Mouse (Mus musculus): ENCODE results near the gene Pxn. TPM values are rescaled to one million over a fixed set of nuclear protein-coding genes. Genes with fewer than 3 reads are reported as not detected.
"Not testable (repeated sequence)": the region's sequence is repeated elsewhere in the genome, so short reads cannot be mapped to it uniquely, and the experiment has no call there.

The Pxn gene
- polyA plus RNA-seq, 1 experiment = 82.6 TPM

GRCm38 (mm10) chr5:115517501-115517900, 11.0 kb downstream of the Pxn start:
- TF ChIP-seq POLR2A (IDR thresholded peaks at IDR 0.05; ENCODE audit: control insufficient read depth, low read depth, low read length) (no peak), CTCF (IDR thresholded peaks at IDR 0.05; ENCODE audit: control insufficient read depth, insufficient read depth, insufficient replicate concordance, low read depth, low read length) (no peak)
- Histone ChIP-seq H3K4me1 (ENCODE audit: control insufficient read depth, insufficient read depth, low read length) (peaks cover 39% of the 10 kb centered on the region), H3K36me3 (ENCODE audit: control insufficient read depth, insufficient read depth, low read length) (no peaks in the 10 kb centered on the region), H3K27ac (ENCODE audit: control insufficient read depth, insufficient read depth, low read depth, low read length) (no peak overlapping the region), H3K4me3 (ENCODE audit: control insufficient read depth, low read depth, low read length) (peak overlapping the region; percentile 3; the same call in 1 of the 2 replicates), H3K27me3 (ENCODE audit: control insufficient read depth, insufficient read depth, low read length) (no peaks in the 10 kb centered on the region)

GRCm38 (mm10) chr5:115518214-115518613, 11.7 kb downstream of the Pxn start:
- peaks cover 39% of the 10 kb centered on the region for H3K4me1 ChIP-seq (ENCODE audit: control insufficient read depth, insufficient read depth, low read length)
- not testable (repeated sequence) for H3K36me3 ChIP-seq (ENCODE audit: control insufficient read depth, insufficient read depth, low read length); H3K27ac ChIP-seq (ENCODE audit: control insufficient read depth, insufficient read depth, low read depth, low read length); H3K27me3 ChIP-seq (ENCODE audit: control insufficient read depth, insufficient read depth, low read length); H3K4me3 ChIP-seq (ENCODE audit: control insufficient read depth, low read depth, low read length)

GRCm38 (mm10) chr5:115520325-115520869, 13.9 kb downstream of the Pxn start:
- Histone ChIP-seq H3K4me3 (ENCODE audit: control insufficient read depth, low read depth, low read length) (no peak overlapping the region), H3K4me1 (ENCODE audit: control insufficient read depth, insufficient read depth, low read length) (peaks cover 29% of the 10 kb centered on the region), H3K27ac (ENCODE audit: control insufficient read depth, insufficient read depth, low read depth, low read length) (no peak overlapping the region), H3K36me3 (ENCODE audit: control insufficient read depth, insufficient read depth, low read length) (no peaks in the 10 kb centered on the region), H3K27me3 (ENCODE audit: control insufficient read depth, insufficient read depth, low read length) (no peaks in the 10 kb centered on the region)
- TF ChIP-seq CTCF (IDR thresholded peaks at IDR 0.05; ENCODE audit: control insufficient read depth, insufficient read depth, insufficient replicate concordance, low read depth, low read length) = no peak
- TF ChIP-seq POLR2A (IDR thresholded peaks at IDR 0.05; ENCODE audit: control insufficient read depth, low read depth, low read length) = no peak

GRCm38 (mm10) chr5:115521553-115522461, 15.3 kb downstream of the Pxn start:
- H3K27ac ChIP-seq (ENCODE audit: control insufficient read depth, insufficient read depth, low read depth, low read length) = peak overlapping the region; percentile 14; the same call in 1 of the 2 replicates
- no peaks in the 10 kb centered on the region for H3K36me3 ChIP-seq (ENCODE audit: control insufficient read depth, insufficient read depth, low read length)
- H3K4me3 ChIP-seq (ENCODE audit: control insufficient read depth, low read depth, low read length) = no peak overlapping the region
- peaks cover 20% of the 10 kb centered on the region for H3K4me1 ChIP-seq (ENCODE audit: control insufficient read depth, insufficient read depth, low read length)
- H3K27me3 ChIP-seq (ENCODE audit: control insufficient read depth, insufficient read depth, low read length) = no peaks in the 10 kb centered on the region
- TF ChIP-seq CTCF (IDR thresholded peaks at IDR 0.05; ENCODE audit: control insufficient read depth, insufficient read depth, insufficient replicate concordance, low read depth, low read length) (no peak), POLR2A (IDR thresholded peaks at IDR 0.05; ENCODE audit: control insufficient read depth, low read depth, low read length) (no peak)

- Histone ChIP-seq H3K4me3 (ENCODE audit: control insufficient read depth, low read depth, low read length) (no peak overlapping the region), H3K4me1 (ENCODE audit: control insufficient read depth, insufficient read depth, low read length) (peaks cover 20% of the 10 kb centered on the region), H3K27me3 (ENCODE audit: control insufficient read depth, insufficient read depth, low read length) (no peaks in the 10 kb centered on the region), H3K36me3 (ENCODE audit: control insufficient read depth, insufficient read depth, low read length) (no peaks in the 10 kb centered on the region), H3K27ac (ENCODE audit: control insufficient read depth, insufficient read depth, low read depth, low read length) (no peak overlapping the region)
- TF ChIP-seq CTCF (IDR thresholded peaks at IDR 0.05; ENCODE audit: control insufficient read depth, insufficient read depth, insufficient replicate concordance, low read depth, low read length) (no peak), POLR2A (IDR thresholded peaks at IDR 0.05; ENCODE audit: control insufficient read depth, low read depth, low read length) (no peak)
These were observed 16.1 kb downstream of the Pxn start for GRCm38 (mm10) chr5:115522531-115522930.

GRCm38 (mm10) chr5:115522981-115523499, 16.6 kb downstream of the Pxn start:
- no peak for TF ChIP-seq POLR2A (IDR thresholded peaks at IDR 0.05; ENCODE audit: control insufficient read depth, low read depth, low read length)
- no peak for TF ChIP-seq CTCF (IDR thresholded peaks at IDR 0.05; ENCODE audit: control insufficient read depth, insufficient read depth, insufficient replicate concordance, low read depth, low read length)
- no peaks in the 10 kb centered on the region for H3K36me3 ChIP-seq (ENCODE audit: control insufficient read depth, insufficient read depth, low read length)
- no peak overlapping the region for H3K27ac ChIP-seq (ENCODE audit: control insufficient read depth, insufficient read depth, low read depth, low read length)
- no peak overlapping the region for H3K4me3 ChIP-seq (ENCODE audit: control insufficient read depth, low read depth, low read length)
- no peaks in the 10 kb centered on the region for H3K27me3 ChIP-seq (ENCODE audit: control insufficient read depth, insufficient read depth, low read length)
- H3K4me1 ChIP-seq (ENCODE audit: control insufficient read depth, insufficient read depth, low read length) = peaks cover 20% of the 10 kb centered on the region

GRCm38 (mm10) chr5:115523971-115524370, 17.5 kb downstream of the Pxn start:
- Histone ChIP-seq H3K4me1 (ENCODE audit: control insufficient read depth, insufficient read depth, low read length) (peaks cover 20% of the 10 kb centered on the region), H3K27me3 (ENCODE audit: control insufficient read depth, insufficient read depth, low read length) (no peaks in the 10 kb centered on the region), H3K36me3 (ENCODE audit: control insufficient read depth, insufficient read depth, low read length) (no peaks in the 10 kb centered on the region), H3K27ac (ENCODE audit: control insufficient read depth, insufficient read depth, low read depth, low read length) (no peak overlapping the region), H3K4me3 (ENCODE audit: control insufficient read depth, low read depth, low read length) (no peak overlapping the region)
- no peak for TF ChIP-seq POLR2A (IDR thresholded peaks at IDR 0.05; ENCODE audit: control insufficient read depth, low read depth, low read length)
- no peak for TF ChIP-seq CTCF (IDR thresholded peaks at IDR 0.05; ENCODE audit: control insufficient read depth, insufficient read depth, insufficient replicate concordance, low read depth, low read length)
